Mouse (Mus musculus) liver, embryonic 16.5 days (tissue): ENCODE measurements around the gene Fam183b. TPM values are rescaled to one million over a fixed set of nuclear protein-coding genes. Genes with fewer than 3 reads are reported as not detected.
"Not testable (repeated sequence)": the region's sequence is repeated elsewhere in the genome, so short reads cannot be mapped to it uniquely, and the experiment has no call there.

ENCODE experiments used
- ATAC-seq: fragments of 200-750 bp; cut with Nextera tagmentation; 2 replicates; pipeline ENCODE4 v1.8.0; 2017; ENCODE audit warnings: low read depth, mild to moderate bottlenecking, moderate number of reproducible peaks, moderate library complexity
- H3K27ac ChIP-seq: fragments of 300-500 bp; sonication (generic); 2 replicates; pipeline ENCODE4 v1.5.1; 2014; ENCODE audit warnings: mild to moderate bottlenecking, low read length
- H3K27me3 ChIP-seq: fragments of 300-500 bp; sonication (generic); 2 replicates; pipeline ENCODE4 v1.6.1; 2014; ENCODE audit warnings: low read depth, low read length, mixed read lengths; ENCODE audit not compliant: control insufficient read depth, insufficient read depth
- H3K36me3 ChIP-seq: fragments of 300-500 bp; sonication (generic); 2 replicates; pipeline ENCODE4 v1.6.1; 2014; ENCODE audit warnings: mild to moderate bottlenecking; ENCODE audit not compliant: control insufficient read depth, insufficient read depth
- H3K4me1 ChIP-seq: fragments of 300-500 bp; sonication (generic); 2 replicates; pipeline ENCODE4 v1.6.1; 2014; ENCODE audit warnings: low read depth, low read length, mixed read lengths; ENCODE audit not compliant: control insufficient read depth
- H3K4me2 ChIP-seq: fragments of 300-500 bp; sonication (generic); 2 replicates; pipeline ENCODE4 v1.6.1; 2014; ENCODE audit warnings: low read depth, low read length, mixed read lengths
- H3K4me3 ChIP-seq: fragments of 300-500 bp; sonication (generic); 2 replicates; pipeline ENCODE4 v1.5.1; 2014; ENCODE audit warnings: low read depth, mild to moderate bottlenecking, low read length
- H3K9ac ChIP-seq: fragments of 300-500 bp; sonication (generic); 2 replicates; pipeline ENCODE4 v1.6.1; 2014; ENCODE audit warnings: low read depth, low read length
- H3K9me3 ChIP-seq: fragments of 300-500 bp; sonication (generic); replicated peaks from 2 replicates; pipeline ENCODE4 v1.6.1; 2016; ENCODE audit warnings: low read length; ENCODE audit not compliant: control insufficient read depth
- WGBS: fragments of 180-500 bp; shearing (Covaris S2); extraction: QIAGEN DNeasy Blood & Tissue Kit; methylation state at CpG from one replicate; pipeline ENCODE4 v1.1.7; 2014; ENCODE audit not compliant: insufficient replicate concordance; 5-methylcytosine and 5-hydroxymethylcytosine counted together
- polyA plus RNA-seq: library from polyadenylated mRNA; unstranded; fragments of >200 nt; fragmentation: Nextera tagmentation; extraction: Ambion mirVana; gene quantifications from 2 replicates; pipeline ENCODE4 v1.2.1, GENCODE M21; 2015

Fam183b gene
- polyA plus RNA-seq, 1 experiment from 2014 or later, result 0.17 TPM

GRCm38 (mm10) chr11:58814700-58815099 lies 12.9 kb upstream of the Fam183b start, which contains the start of gene Olfr313:
Olfr313 (plus strand) TSS chr11:58815000.
- H3K9ac ChIP-seq, ATAC-seq, H3K4me3 ChIP-seq, H3K4me2 ChIP-seq, H3K27ac ChIP-seq, H3K4me1 ChIP-seq, H3K9me3 ChIP-seq, H3K36me3 ChIP-seq, H3K27me3 ChIP-seq: not testable (repeated sequence)
- 29% methylated on average over 1 of the region's 1 CpGs for WGBS

GRCm38 (mm10) chr11:58812001-58812400 lies 10.2 kb upstream of the Fam183b start:
- no peak overlapping the region for H3K4me2 ChIP-seq
- H3K4me1 ChIP-seq, result no peaks in the 10 kb centered on the region
- H3K27me3 ChIP-seq, result no peaks in the 10 kb centered on the region
- WGBS, result 5% methylated on average over 1 of the region's 1 CpGs
- H3K4me3 ChIP-seq, result no peak overlapping the region
- no peak for ATAC-seq
- H3K27ac ChIP-seq, result no peak overlapping the region
- H3K9ac ChIP-seq, result no peak overlapping the region
- H3K9me3 ChIP-seq, result no peaks in the 10 kb centered on the region
- H3K36me3 ChIP-seq, result no peaks in the 10 kb centered on the region

GRCm38 (mm10) chr11:58804393-58804792 lies 2.6 kb upstream of the Fam183b start:
- no peaks in the 10 kb centered on the region; the same call in 1 of the 2 replicates for H3K4me1 ChIP-seq
- H3K9me3 ChIP-seq, result no peaks in the 10 kb centered on the region
- no peak for ATAC-seq
- H3K4me3 ChIP-seq, result no peak overlapping the region
- WGBS, result 55% methylated on average over 2 of the region's 2 CpGs
- H3K27me3 ChIP-seq, result no peaks in the 10 kb centered on the region
- no peak overlapping the region for H3K27ac ChIP-seq
- H3K36me3 ChIP-seq, result no peaks in the 10 kb centered on the region
- H3K9ac ChIP-seq, result no peak overlapping the region
- H3K4me2 ChIP-seq, result no peak overlapping the region

- Histone ChIP-seq H3K27ac (no peak overlapping the region), H3K9ac (no peak overlapping the region), H3K4me1 (no peaks in the 10 kb centered on the region; the same call in 1 of the 2 replicates), H3K36me3 (no peaks in the 10 kb centered on the region), H3K9me3 (no peaks in the 10 kb centered on the region), H3K27me3 (no peaks in the 10 kb centered on the region), H3K4me2 (no peak overlapping the region), H3K4me3 (no peak overlapping the region)
- ATAC-seq, result no peak
- 43% methylated on average over 4 of the region's 4 CpGs for WGBS
These were observed 2.1 kb upstream of the Fam183b start for GRCm38 (mm10) chr11:58803871-58804270.

- Histone ChIP-seq H3K9ac (no peak overlapping the region), H3K4me2 (no peak overlapping the region), H3K36me3 (no peaks in the 10 kb centered on the region), H3K27me3 (no peaks in the 10 kb centered on the region), H3K9me3 (no peaks in the 10 kb centered on the region), H3K4me3 (no peak overlapping the region), H3K4me1 (no peaks in the 10 kb centered on the region; the same call in 1 of the 2 replicates), H3K27ac (no peak overlapping the region)
- WGBS, result 46% methylated on average over 5 of the region's 5 CpGs
- ATAC-seq, result no peak
These were observed 2.0 kb downstream of the Fam183b start for GRCm38 (mm10) chr11:58799747-58800146.

- H3K9me3 ChIP-seq, result no peaks in the 10 kb centered on the region
- 62% methylated on average over 7 of the region's 7 CpGs for WGBS
- H3K4me3 ChIP-seq, result no peak overlapping the region
- H3K27me3 ChIP-seq, result no peaks in the 10 kb centered on the region
- H3K9ac ChIP-seq, result no peak overlapping the region
- no peak overlapping the region for H3K27ac ChIP-seq
- H3K4me1 ChIP-seq, result no peaks in the 10 kb centered on the region
- no peaks in the 10 kb centered on the region for H3K36me3 ChIP-seq
- no peak overlapping the region for H3K4me2 ChIP-seq
- no peak for ATAC-seq
These were observed 4.9 kb downstream of the Fam183b start for GRCm38 (mm10) chr11:58796850-58797249.

GRCm38 (mm10) chr11:58795856-58796255 lies 5.9 kb downstream of the Fam183b start:
- no peak overlapping the region for H3K27ac ChIP-seq
- H3K9ac ChIP-seq, result no peak overlapping the region
- no peak overlapping the region for H3K4me3 ChIP-seq
- no peaks in the 10 kb centered on the region for H3K36me3 ChIP-seq
- H3K4me2 ChIP-seq, result no peak overlapping the region
- no peak for ATAC-seq
- WGBS, result 81% methylated on average over 2 of the region's 2 CpGs
- no peaks in the 10 kb centered on the region for H3K27me3 ChIP-seq
- H3K9me3 ChIP-seq, result no peaks in the 10 kb centered on the region
- no peaks in the 10 kb centered on the region for H3K4me1 ChIP-seq

GRCm38 (mm10) chr11:58790646-58791045 lies 11.1 kb downstream of the Fam183b start:
- 38% methylated on average over 6 of the region's 6 CpGs for WGBS
- ATAC-seq, result no peak
- Histone ChIP-seq H3K36me3 (no peaks in the 10 kb centered on the region), H3K9ac (no peak overlapping the region), H3K27me3 (no peaks in the 10 kb centered on the region), H3K4me3 (no peak overlapping the region), H3K9me3 (no peaks in the 10 kb centered on the region), H3K4me1 (no peaks in the 10 kb centered on the region), H3K27ac (no peak overlapping the region), H3K4me2 (no peak overlapping the region)

- Histone ChIP-seq H3K4me1 (no peaks in the 10 kb centered on the region), H3K9ac (no peak overlapping the region), H3K36me3 (no peaks in the 10 kb centered on the region), H3K27me3 (no peaks in the 10 kb centered on the region), H3K4me2 (no peak overlapping the region), H3K27ac (no peak overlapping the region), H3K9me3 (no peaks in the 10 kb centered on the region), H3K4me3 (no peak overlapping the region)
- ATAC-seq, result no peak
- 21% methylated on average over 2 of the region's 2 CpGs for WGBS
These were observed 11.7 kb downstream of the Fam183b start for GRCm38 (mm10) chr11:58790053-58790452.
